Mouse (Mus musculus): ENCODE data around the gene Dgkg.

Dgkg gene

GRCm38 (mm10) chr16:22545799-22546198 lies 111.2 kb downstream of the Dgkg start:
- DNase-seq (ENCODE audit: low read depth) = no peak

- DNase-seq (ENCODE audit: low read depth) = no peak
Measured at GRCm38 (mm10) chr16:22545016-22545561, 111.9 kb downstream of the Dgkg start.

GRCm38 (mm10) chr16:22542691-22543141 lies 114.3 kb downstream of the Dgkg start:
- DNase-seq (ENCODE audit: low read depth) = no peak

- no peak for DNase-seq (ENCODE audit: low read depth)
Measured at GRCm38 (mm10) chr16:22539275-22539674, 117.7 kb downstream of the Dgkg start.

- no peak for DNase-seq (ENCODE audit: low read depth)
Measured at GRCm38 (mm10) chr16:22536581-22537160, 120.3 kb downstream of the Dgkg start.

- no peak for DNase-seq (ENCODE audit: low read depth)
Measured at GRCm38 (mm10) chr16:22533087-22533486, 123.9 kb downstream of the Dgkg start.

- DNase-seq (ENCODE audit: low read depth) = no peak
Measured at GRCm38 (mm10) chr16:22531834-22532233, 125.2 kb downstream of the Dgkg start.

GRCm38 (mm10) chr16:22531041-22531440 lies 126.0 kb downstream of the Dgkg start:
- DNase-seq (ENCODE audit: low read depth) = no peak

GRCm38 (mm10) chr16:22527499-22527939 lies 129.5 kb downstream of the Dgkg start:
- DNase-seq (ENCODE audit: low read depth) = no peak

- DNase-seq (ENCODE audit: low read depth) = no peak
Measured at GRCm38 (mm10) chr16:22526386-22526785, 130.6 kb downstream of the Dgkg start.

GRCm38 (mm10) chr16:22517431-22518384 lies 139.3 kb downstream of the Dgkg start:
- DNase-seq (ENCODE audit: low read depth) = peak; percentile 25

- DNase-seq (ENCODE audit: low read depth) = no peak
Measured at GRCm38 (mm10) chr16:22515476-22515875, 141.5 kb downstream of the Dgkg start.

GRCm38 (mm10) chr16:22510861-22511637 lies 146.0 kb downstream of the Dgkg start:
- no peak for DNase-seq (ENCODE audit: low read depth)

GRCm38 (mm10) chr16:22508936-22509563 lies 148.0 kb downstream of the Dgkg start:
- DNase-seq (ENCODE audit: low read depth) = no peak

- DNase-seq (ENCODE audit: low read depth) = no peak
Measured at GRCm38 (mm10) chr16:22505656-22506055, 151.4 kb downstream of the Dgkg start.

GRCm38 (mm10) chr16:22504851-22505250 lies 152.2 kb downstream of the Dgkg start:
- no peak for DNase-seq (ENCODE audit: low read depth)

GRCm38 (mm10) chr16:22504049-22504448 lies 153.0 kb downstream of the Dgkg start:
- no peak for DNase-seq (ENCODE audit: low read depth)

- DNase-seq (ENCODE audit: low read depth) = no peak
Measured at GRCm38 (mm10) chr16:22503467-22503866, 153.6 kb downstream of the Dgkg start.

GRCm38 (mm10) chr16:22501855-22502254 lies 155.2 kb downstream of the Dgkg start:
- no peak for DNase-seq (ENCODE audit: low read depth)

- DNase-seq (ENCODE audit: low read depth) = no peak
Measured at GRCm38 (mm10) chr16:22500561-22500960, 156.5 kb downstream of the Dgkg start.

GRCm38 (mm10) chr16:22499951-22500350 lies 157.1 kb downstream of the Dgkg start:
- no peak for DNase-seq (ENCODE audit: low read depth)

GRCm38 (mm10) chr16:22499447-22499846 lies 157.6 kb downstream of the Dgkg start:
- DNase-seq (ENCODE audit: low read depth) = no peak

Measured in c-Kit-positive CD71-negative TER-119-negative erythroid progenitor cells, embryonic 14.5 days (primary cell).